Mouse (Mus musculus): ENCODE measurements around the gene Snx14.

GRCm38 (mm10) chr9:88379057-88379456, 59.7 kb downstream of the Snx14 start:
- TF ChIP-seq CTCF (conservative IDR thresholded peaks at IDR 0.05; ENCODE audit: low read length) (no peak), POU5F1 (IDR thresholded peaks at IDR 0.05; ENCODE audit: borderline replicate concordance, low read length) (no peak), NANOG (IDR thresholded peaks at IDR 0.05; ENCODE audit: borderline replicate concordance, low read length) (no peak)

Data from E14TG2a.4 (cell line).